Mouse (Mus musculus): ENCODE results near the gene Agbl3.

GRCm38 (mm10) chr6:34903851-34904250 lies 123.6 kb downstream of the Agbl3 start:
- TF ChIP-seq CTCF (IDR thresholded peaks at IDR 0.05; ENCODE audit: low read depth), result no peak
- no peak for TF ChIP-seq EP300 (IDR thresholded peaks at IDR 0.05; ENCODE audit: low read depth)

Data from liver, embryonic 14.5 days (tissue).